Mouse (Mus musculus): Measurements from ENCODE around the gene Tgm6. TPM values are rescaled to one million over a fixed set of nuclear protein-coding genes. Genes with fewer than 3 reads are reported as not detected.

Tgm6 gene
- polyA plus RNA-seq (2015; fragmentation: Nextera tagmentation; extraction: Ambion mirVana), result 0.07 TPM in 1 of 2 replicates, not detected in the other

GRCm38 (mm10) chr2:130112116-130112515 is at the start of gene Tgm6:
Gene Tgm6 (plus strand): TSS chr2:130112416.
- Histone ChIP-seq H3K4me1 (no peaks in the 10 kb centered on the region), H3K36me3 (no peaks in the 10 kb centered on the region), H3K27ac (no peak within 1 kb of the TSS), H3K4me2 (no peak within 1 kb of the TSS), H3K4me3 (no peak within 1 kb of the TSS), H3K9ac (no peak within 1 kb of the TSS), H3K27me3 (no peaks in the 10 kb centered on the region), H3K9me3 (no peaks in the 10 kb centered on the region)
- no peak for ATAC-seq (ENCODE audit: insufficient number of reproducible peaks, insufficient read depth, low FRiP score, low TSS enrichment, low read depth)
- 68% methylated on average over 4 of the region's 4 CpGs for WGBS

GRCm38 (mm10) chr2:130068228-130068627 is 44.0 kb upstream of the Tgm6 start:
- Histone ChIP-seq H3K36me3 (no peaks in the 10 kb centered on the region), H3K27ac (no peak overlapping the region), H3K4me2 (no peak overlapping the region), H3K4me3 (no peak overlapping the region), H3K9ac (no peak overlapping the region), H3K9me3 (no peaks in the 10 kb centered on the region), H3K4me1 (no peaks in the 10 kb centered on the region), H3K27me3 (no peaks in the 10 kb centered on the region)
- WGBS, result 29% methylated on average over 3 of the region's 3 CpGs
- no peak for ATAC-seq (ENCODE audit: insufficient number of reproducible peaks, insufficient read depth, low FRiP score, low TSS enrichment, low read depth)

GRCm38 (mm10) chr2:130070396-130070795 is 41.8 kb upstream of the Tgm6 start:
- Histone ChIP-seq H3K4me3 (no peak overlapping the region), H3K4me1 (no peaks in the 10 kb centered on the region), H3K36me3 (no peaks in the 10 kb centered on the region), H3K4me2 (no peak overlapping the region), H3K9ac (no peak overlapping the region), H3K27me3 (no peaks in the 10 kb centered on the region), H3K9me3 (no peaks in the 10 kb centered on the region), H3K27ac (no peak overlapping the region)
- WGBS, result 81% methylated on average over 2 of the region's 2 CpGs
- ATAC-seq (ENCODE audit: insufficient number of reproducible peaks, insufficient read depth, low FRiP score, low TSS enrichment, low read depth), result no peak

- Histone ChIP-seq H3K4me3 (no peak overlapping the region), H3K4me1 (no peaks in the 10 kb centered on the region), H3K27ac (no peak overlapping the region), H3K9me3 (no peaks in the 10 kb centered on the region), H3K36me3 (no peaks in the 10 kb centered on the region), H3K27me3 (no peaks in the 10 kb centered on the region), H3K4me2 (no peak overlapping the region), H3K9ac (no peak overlapping the region)
- no peak for ATAC-seq (ENCODE audit: insufficient number of reproducible peaks, insufficient read depth, low FRiP score, low TSS enrichment, low read depth)
- WGBS, result 78% methylated on average over 4 of the region's 4 CpGs
Measured at GRCm38 (mm10) chr2:130112804-130113203, 588 bp downstream of the Tgm6 start.

GRCm38 (mm10) chr2:130113379-130113778 is 1.2 kb downstream of the Tgm6 start:
- no peak for ATAC-seq (ENCODE audit: insufficient number of reproducible peaks, insufficient read depth, low FRiP score, low TSS enrichment, low read depth)

GRCm38 (mm10) chr2:130118649-130119048 is 6.4 kb downstream of the Tgm6 start:
- 74% methylated on average over 7 of the region's 7 CpGs for WGBS
- H3K36me3 ChIP-seq, result no peaks in the 10 kb centered on the region
- no peak overlapping the region for H3K27ac ChIP-seq
- H3K4me2 ChIP-seq, result no peak overlapping the region
- H3K4me1 ChIP-seq, result no peaks in the 10 kb centered on the region
- no peak overlapping the region for H3K4me3 ChIP-seq
- H3K9me3 ChIP-seq, result no peaks in the 10 kb centered on the region
- H3K27me3 ChIP-seq, result no peaks in the 10 kb centered on the region
- ATAC-seq (ENCODE audit: insufficient number of reproducible peaks, insufficient read depth, low FRiP score, low TSS enrichment, low read depth), result no peak
- H3K9ac ChIP-seq, result no peak overlapping the region

More at GRCm38 (mm10) chr2:130113379-130113778, 1.2 kb downstream of the Tgm6 start:
- H3K4me3 ChIP-seq, result no peak overlapping the region
- H3K9ac ChIP-seq, result no peak overlapping the region
- H3K9me3 ChIP-seq, result no peaks in the 10 kb centered on the region
- no peak overlapping the region for H3K27ac ChIP-seq
- no peaks in the 10 kb centered on the region for H3K36me3 ChIP-seq
- H3K4me1 ChIP-seq, result no peaks in the 10 kb centered on the region
- H3K27me3 ChIP-seq, result no peaks in the 10 kb centered on the region
- 56% methylated on average over 3 of the region's 3 CpGs for WGBS
- no peak overlapping the region for H3K4me2 ChIP-seq

- no peak overlapping the region for H3K27ac ChIP-seq
- WGBS, result 78% methylated on average over 6 of the region's 6 CpGs
- no peak for ATAC-seq (ENCODE audit: insufficient number of reproducible peaks, insufficient read depth, low FRiP score, low TSS enrichment, low read depth)
- no peaks in the 10 kb centered on the region for H3K9me3 ChIP-seq
- H3K4me1 ChIP-seq, result no peaks in the 10 kb centered on the region
- no peaks in the 10 kb centered on the region for H3K27me3 ChIP-seq
- no peak overlapping the region for H3K4me3 ChIP-seq
- no peak overlapping the region for H3K9ac ChIP-seq
- H3K4me2 ChIP-seq, result no peak overlapping the region
- no peaks in the 10 kb centered on the region for H3K36me3 ChIP-seq
Measured at GRCm38 (mm10) chr2:130125279-130126059, 13.3 kb downstream of the Tgm6 start.

GRCm38 (mm10) chr2:130126073-130126472 is 13.9 kb downstream of the Tgm6 start:
- H3K27me3 ChIP-seq, result no peaks in the 10 kb centered on the region
- H3K4me1 ChIP-seq, result no peaks in the 10 kb centered on the region
- H3K9ac ChIP-seq, result no peak overlapping the region
- H3K9me3 ChIP-seq, result no peaks in the 10 kb centered on the region
- WGBS, result 81% methylated on average over 1 of the region's 1 CpGs
- H3K36me3 ChIP-seq, result no peaks in the 10 kb centered on the region
- no peak overlapping the region for H3K27ac ChIP-seq
- no peak for ATAC-seq (ENCODE audit: insufficient number of reproducible peaks, insufficient read depth, low FRiP score, low TSS enrichment, low read depth)
- no peak overlapping the region for H3K4me3 ChIP-seq
- no peak overlapping the region for H3K4me2 ChIP-seq

GRCm38 (mm10) chr2:130129687-130130086 is 17.5 kb downstream of the Tgm6 start:
- Histone ChIP-seq H3K27me3 (no peaks in the 10 kb centered on the region), H3K9me3 (no peaks in the 10 kb centered on the region), H3K4me2 (no peak overlapping the region), H3K4me1 (no peaks in the 10 kb centered on the region), H3K27ac (no peak overlapping the region), H3K9ac (no peak overlapping the region), H3K36me3 (no peaks in the 10 kb centered on the region), H3K4me3 (no peak overlapping the region)
- ATAC-seq (ENCODE audit: insufficient number of reproducible peaks, insufficient read depth, low FRiP score, low TSS enrichment, low read depth), result no peak
- 76% methylated on average over 1 of the region's 1 CpGs for WGBS

GRCm38 (mm10) chr2:130143011-130143410 is 30.8 kb downstream of the Tgm6 start:
- H3K9me3 ChIP-seq, result no peaks in the 10 kb centered on the region
- no peaks in the 10 kb centered on the region for H3K4me1 ChIP-seq
- WGBS, result 89% methylated on average over 8 of the region's 8 CpGs
- no peak overlapping the region for H3K4me3 ChIP-seq
- no peaks in the 10 kb centered on the region for H3K27me3 ChIP-seq
- no peak for ATAC-seq (ENCODE audit: insufficient number of reproducible peaks, insufficient read depth, low FRiP score, low TSS enrichment, low read depth)
- H3K4me2 ChIP-seq, result no peak overlapping the region
- no peak overlapping the region for H3K9ac ChIP-seq
- H3K36me3 ChIP-seq, result no peaks in the 10 kb centered on the region
- H3K27ac ChIP-seq, result no peak overlapping the region

- no peaks in the 10 kb centered on the region for H3K9me3 ChIP-seq
- no peak overlapping the region for H3K9ac ChIP-seq
- no peaks in the 10 kb centered on the region for H3K27me3 ChIP-seq
- no peaks in the 10 kb centered on the region for H3K36me3 ChIP-seq
- no peak for ATAC-seq (ENCODE audit: insufficient number of reproducible peaks, insufficient read depth, low FRiP score, low TSS enrichment, low read depth)
- no peak overlapping the region for H3K4me2 ChIP-seq
- no peaks in the 10 kb centered on the region for H3K4me1 ChIP-seq
- WGBS, result 85% methylated on average over 23 of the region's 23 CpGs
- no peak overlapping the region for H3K27ac ChIP-seq
- H3K4me3 ChIP-seq, result no peak overlapping the region
Measured at GRCm38 (mm10) chr2:130144703-130145324, 32.6 kb downstream of the Tgm6 start.

GRCm38 (mm10) chr2:130146089-130146668 is 34.0 kb downstream of the Tgm6 start:
- ATAC-seq (ENCODE audit: insufficient number of reproducible peaks, insufficient read depth, low FRiP score, low TSS enrichment, low read depth), result no peak
- no peaks in the 10 kb centered on the region for H3K36me3 ChIP-seq
- no peaks in the 10 kb centered on the region for H3K9me3 ChIP-seq
- H3K9ac ChIP-seq, result no peak overlapping the region
- 60% methylated on average over 5 of the region's 5 CpGs for WGBS
- no peaks in the 10 kb centered on the region for H3K4me1 ChIP-seq
- no peak overlapping the region for H3K27ac ChIP-seq
- no peaks in the 10 kb centered on the region for H3K27me3 ChIP-seq
- H3K4me3 ChIP-seq, result no peak overlapping the region
- H3K4me2 ChIP-seq, result no peak overlapping the region

All from embryonic facial prominence, embryonic 13.5 days (tissue).